Mouse (Mus musculus) mouse trophoblast stem cell (cell line): ENCODE data around the gene Pla2g3.

Source experiments
- in situ Hi-C, 2 experiments: fragments of 300-500 bp; cut with MseI, MboI; formaldehyde crosslinking; loops; 2 replicates in 1 of 2; 3 replicates in 1 of 2; pipeline ENCODE4 v1.15.1; 2025

The Pla2g3 gene

DNA sequence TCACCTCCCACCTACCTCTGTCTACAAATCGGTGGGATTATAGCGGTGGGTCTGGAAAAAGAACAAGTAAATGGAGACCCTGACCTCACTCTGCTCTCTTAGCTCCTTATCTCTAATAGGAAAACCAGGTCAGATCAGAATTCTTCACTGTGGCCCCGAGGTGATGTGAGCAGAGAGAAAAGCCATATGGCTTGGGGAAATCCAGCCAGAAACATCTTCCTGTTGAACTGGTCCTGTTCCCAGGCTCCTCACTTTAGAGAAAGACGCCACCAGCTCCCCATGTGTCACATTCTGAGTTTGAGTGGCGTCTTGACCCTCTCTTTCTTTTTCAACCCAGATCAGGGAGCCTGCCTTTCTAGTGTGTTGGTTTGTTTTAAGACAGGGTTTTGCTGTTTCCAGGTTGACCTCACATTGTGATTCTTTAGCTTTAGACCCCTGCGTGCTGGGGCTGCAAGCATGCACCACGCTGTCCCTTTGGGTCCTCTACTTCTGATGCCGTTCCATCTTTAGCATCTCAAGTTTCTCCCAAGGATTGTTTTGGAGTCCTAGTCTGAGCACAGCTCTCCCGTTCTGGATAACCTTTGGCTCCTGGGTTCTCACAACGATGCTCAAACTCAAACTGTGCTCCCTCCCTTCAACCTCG is 31.8 kb downstream of the Pla2g3 start:
- in situ Hi-C loops, result no loop called here

DNA sequence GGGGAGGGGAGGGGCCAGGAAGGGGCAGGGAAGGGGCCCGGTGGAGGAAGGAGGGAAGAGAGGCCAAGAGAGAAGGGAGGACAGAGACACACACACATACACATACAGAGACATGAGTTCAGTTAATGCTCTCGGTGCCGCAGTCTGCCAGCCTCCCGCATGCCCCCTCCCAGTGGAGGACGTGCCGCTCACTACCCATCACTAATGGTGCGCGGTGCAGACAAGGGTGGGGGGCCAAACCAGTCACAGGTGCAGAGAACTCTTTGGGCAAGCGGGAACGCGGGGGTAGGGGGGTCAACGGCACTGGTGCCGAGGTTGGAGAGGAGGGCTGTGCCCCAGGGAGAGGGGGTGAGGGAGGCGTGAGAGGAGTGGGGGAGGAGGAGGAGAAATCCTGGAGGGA is 32.8 kb downstream of the Pla2g3 start:
- in situ Hi-C loops, result no loop called here

DNA sequence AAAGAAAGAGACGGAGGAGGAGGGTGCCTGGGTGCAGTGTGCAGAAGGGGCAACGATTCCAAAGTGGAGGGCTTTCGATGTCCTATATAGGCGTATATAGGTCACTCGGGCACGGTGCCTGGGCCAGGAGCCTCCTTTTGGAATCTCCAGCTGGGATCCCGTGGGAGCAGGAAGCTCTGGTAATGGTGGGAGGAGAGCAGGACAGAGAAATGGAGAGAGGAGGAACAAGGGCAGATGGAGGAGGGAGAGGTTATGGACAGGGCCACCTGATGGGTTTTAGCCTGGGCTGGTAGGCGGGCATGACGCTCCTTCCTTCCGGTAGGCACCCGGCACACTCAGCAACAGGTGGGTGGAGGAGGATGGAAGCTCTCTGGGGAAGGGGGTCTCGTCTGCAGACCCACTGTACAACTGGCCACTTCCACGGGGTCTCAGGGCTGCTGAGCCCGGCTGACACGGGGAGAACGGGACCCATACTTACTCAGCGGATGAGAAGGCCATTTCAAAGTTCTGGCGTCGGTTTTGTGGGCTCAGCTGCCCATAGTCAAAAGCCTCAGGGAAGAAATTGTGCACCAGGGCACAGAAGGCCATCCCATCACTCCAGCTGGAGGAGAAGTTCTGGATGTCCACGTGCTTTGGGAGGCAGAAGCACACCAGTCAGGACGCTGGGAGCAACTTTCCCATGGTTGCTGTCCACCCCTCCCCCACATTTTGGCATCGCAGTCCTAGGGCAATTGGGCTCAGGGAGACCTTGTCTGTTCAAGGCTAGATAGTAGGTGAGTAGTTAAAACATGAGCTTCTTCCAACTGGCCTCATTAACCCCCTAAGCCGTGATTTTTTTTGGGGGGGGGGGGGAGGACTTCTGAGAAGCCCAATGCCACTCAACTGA is 33.5 kb downstream of the Pla2g3 start:
- in situ Hi-C loops, result no loop called here

DNA sequence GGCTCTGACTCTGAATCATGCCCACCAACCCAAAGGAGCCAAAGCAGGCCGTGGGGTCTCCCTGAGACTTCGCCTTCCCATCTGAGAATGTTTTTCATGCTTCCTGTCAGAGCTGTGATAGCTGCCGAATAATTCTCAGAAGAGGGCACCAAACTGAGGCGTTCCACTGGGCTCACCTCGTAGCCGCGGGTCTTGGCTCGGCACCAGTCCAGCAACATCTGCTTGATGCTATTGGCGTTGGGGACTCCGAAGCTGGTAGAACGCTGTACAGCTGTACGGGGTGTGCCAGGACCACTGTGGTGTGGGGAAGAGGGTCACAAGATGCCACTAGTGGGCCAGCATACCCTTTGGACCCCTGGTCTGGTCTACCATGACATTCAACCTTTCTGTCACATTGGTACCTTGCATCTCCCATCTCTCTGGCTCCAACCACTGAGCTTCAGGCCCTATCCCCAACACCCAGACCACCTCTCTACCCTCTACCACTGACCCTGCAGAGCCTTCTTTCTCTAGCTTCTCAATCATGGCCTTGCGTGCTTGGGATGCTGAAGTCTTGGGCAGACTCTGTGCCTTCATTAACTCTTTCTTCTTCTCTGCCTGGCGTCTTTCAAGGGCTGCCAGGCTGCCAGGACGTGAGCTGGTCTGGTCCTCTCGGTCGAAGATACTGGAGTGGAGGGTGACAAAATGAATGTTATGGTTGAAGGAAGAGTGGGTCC is 34.4 kb downstream of the Pla2g3 start:
- in situ Hi-C loops, result no loop called here

DNA sequence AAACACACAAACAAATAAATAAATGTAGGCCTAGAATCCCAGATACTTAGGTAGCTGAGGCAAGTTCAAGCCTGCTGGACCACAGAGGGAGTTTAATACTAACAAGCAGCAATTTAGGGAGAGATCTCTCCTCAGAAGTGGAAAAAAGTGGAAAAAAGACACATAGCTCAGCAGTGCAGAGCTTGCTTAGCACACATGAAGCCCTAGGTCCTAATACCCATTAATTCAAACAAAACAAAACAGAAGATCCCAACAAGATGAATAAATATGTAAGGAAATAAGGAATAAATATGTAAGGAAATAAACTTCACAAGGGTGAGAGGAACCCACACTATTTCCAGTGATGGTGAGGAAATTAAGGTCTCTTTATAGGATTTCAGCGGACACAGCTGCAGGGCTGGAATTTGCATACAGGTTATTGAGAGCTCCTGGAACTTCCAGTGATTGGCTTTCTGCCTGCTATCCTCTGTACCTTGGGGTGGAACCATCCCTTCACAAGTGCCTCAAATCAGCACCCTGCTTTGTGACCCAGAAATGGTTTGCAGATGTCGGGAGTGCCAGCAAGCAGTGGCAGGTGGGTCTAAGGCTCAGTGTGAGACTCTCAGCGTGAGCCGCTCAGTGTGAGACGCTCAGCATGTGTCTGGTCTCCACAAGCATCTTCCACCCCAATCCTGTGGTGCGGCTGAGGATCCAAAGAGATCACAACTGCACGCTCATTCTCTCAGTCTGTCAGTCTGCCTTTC is 35.9 kb downstream of the Pla2g3 start:
- in situ Hi-C loops, result no loop called here

DNA sequence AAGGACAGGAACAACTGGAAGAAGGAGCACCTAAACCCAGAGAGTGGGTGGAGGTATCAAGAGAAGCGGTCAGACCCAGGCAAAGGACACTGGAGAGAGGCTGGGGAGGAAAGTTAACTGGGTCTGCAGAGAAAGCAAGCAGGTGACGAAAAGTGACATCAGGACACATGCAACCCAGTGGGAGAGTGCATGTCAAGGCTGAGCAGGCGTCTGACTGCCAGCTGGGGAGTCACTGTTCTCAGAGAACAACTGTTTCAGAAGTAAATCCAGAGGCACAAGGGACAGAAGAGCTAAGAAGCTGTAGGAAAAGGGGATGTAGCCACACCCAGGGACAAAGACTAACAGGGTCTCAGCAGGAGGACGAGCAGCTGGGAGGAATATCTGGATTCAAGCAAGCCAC is 37.5 kb downstream of the Pla2g3 start:
- in situ Hi-C loops, result no loop called here

DNA sequence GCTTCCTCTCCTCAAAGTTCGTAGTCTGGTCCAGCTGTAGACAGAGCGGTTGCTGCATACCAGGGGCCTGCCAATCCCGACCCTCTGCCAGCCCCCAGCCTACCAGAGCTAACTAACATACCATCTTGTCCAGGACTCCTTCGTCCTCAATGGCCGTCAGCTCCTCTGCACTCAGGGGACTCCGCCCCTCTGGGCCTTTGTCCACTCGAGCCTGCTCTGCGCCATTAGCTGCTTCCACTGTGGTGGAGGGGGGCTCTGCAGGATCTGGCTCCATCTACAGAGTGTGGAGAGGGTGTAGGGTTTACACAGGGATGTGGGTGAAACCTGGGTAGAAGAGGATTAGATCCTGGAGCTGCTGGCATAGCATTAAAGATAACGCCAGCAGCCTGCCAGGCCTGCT is 38.1 kb downstream of the Pla2g3 start:
- in situ Hi-C loops, result no loop called here

DNA sequence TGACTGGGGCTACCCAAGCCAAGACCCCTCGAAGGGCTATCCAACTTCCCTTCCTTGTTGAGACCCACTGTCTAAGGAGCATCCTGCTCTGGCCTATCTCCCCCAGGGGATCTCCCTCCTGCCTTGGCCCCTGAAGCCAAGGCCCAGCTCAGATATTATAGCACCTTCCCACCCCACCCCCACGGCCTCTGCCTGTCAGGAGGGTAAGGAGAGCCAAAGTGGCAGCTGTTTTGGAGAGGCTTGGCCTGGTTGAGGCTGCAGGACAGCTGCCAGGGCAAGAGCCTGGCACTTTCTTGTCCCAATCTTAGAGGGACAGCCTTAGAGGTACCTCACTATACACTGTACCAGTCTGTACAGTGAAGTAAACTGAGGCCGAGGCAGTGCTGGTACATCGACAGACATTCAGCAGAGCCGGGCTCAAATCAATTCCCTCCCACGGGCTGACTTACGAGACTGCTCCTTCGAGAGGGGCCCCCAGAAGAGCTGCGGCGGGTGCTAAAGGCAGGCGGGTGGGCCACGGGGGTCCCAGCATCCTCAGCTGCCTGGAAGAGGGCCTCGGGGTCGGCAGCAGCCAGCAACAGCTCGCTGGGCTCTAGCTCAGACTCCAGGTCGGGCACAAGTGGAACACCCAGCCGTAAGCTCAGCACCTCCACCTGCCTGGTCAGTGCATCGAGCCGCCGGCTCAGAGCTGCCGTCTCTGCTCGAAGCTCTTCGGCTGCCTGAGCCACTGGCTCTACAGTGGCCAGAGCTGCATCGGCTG is 39.1 kb downstream of the Pla2g3 start:
- in situ Hi-C loops, result no loop called here

DNA sequence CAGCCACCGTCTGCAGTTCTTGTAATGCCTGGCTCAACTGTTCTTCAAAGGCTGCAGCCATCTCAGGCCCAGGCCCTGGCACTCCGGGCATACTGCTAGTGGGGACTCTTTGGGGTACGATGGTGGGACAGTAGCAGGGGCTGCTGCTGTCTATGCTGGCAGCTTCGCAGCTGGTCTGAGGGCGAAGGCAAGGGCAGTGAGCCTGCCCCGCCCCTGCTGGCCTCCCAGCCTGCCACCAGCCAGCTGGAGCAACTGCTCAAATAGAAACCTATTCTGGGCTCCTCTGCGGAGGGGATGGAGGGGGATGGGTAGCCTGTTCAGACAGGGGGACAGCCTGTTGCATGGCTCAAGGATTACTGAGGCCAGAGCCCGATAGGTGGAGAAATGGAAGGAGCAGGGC is 39.7 kb downstream of the Pla2g3 start:
- in situ Hi-C loops, result no loop called here

DNA sequence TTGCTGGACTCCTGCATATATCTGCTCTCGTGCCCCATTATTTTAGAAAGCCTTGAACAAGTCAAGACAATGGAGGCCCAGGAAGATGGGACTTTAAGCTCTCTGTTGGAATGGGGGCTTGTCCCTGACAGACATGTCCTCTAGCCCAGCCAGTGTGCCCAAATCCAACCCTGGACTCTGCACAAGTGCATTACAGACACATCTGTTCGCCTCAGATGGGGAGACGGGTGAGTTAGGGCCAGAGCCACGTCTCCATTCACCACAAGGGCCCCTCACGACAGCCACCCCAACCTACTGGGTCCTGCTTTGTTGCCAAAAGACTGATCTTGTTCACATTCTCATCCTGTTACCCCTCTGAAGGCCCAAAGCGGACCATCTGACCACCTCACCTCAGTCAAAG is 40.1 kb downstream of the Pla2g3 start:
- in situ Hi-C loops, result no loop called here

DNA sequence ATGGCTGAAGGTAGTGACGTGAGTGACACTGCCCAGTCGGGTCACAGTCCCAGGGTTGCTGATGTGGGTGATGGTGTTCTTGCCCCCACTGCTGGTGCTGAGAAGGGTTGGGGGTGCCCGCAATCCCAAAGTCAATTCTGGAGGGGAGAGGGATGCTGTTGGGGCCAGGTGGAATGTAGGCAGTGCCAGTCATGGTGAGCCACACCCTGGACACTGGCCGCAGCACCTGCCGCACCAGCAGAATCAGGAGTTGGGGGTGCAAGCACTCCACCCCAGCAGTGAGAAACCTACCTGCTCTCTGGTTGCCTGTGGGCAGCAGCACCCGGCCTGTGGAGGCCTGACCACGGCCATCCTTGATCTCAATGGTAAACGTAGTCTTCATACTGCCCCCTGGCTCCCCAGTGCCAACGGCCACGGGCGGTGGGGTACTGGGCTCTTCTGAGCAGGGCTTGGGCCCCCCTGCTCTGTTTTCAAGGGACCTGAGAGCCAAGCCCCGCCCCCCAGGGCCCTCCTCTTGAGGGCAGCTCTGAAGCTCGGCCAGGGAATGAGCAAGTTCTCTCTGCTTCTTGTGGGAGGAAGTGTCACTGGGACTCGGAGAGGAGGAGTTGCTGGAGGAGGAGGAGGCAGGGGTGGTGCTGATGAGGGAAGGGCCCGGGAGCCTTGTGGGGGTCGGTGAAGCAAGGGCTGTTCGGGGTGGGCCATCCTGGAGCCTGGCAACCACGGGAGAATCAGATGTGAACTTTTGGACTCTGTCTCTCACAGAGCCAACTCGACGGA is 41.6 kb downstream of the Pla2g3 start:
- in situ Hi-C loops, result no loop called here

DNA sequence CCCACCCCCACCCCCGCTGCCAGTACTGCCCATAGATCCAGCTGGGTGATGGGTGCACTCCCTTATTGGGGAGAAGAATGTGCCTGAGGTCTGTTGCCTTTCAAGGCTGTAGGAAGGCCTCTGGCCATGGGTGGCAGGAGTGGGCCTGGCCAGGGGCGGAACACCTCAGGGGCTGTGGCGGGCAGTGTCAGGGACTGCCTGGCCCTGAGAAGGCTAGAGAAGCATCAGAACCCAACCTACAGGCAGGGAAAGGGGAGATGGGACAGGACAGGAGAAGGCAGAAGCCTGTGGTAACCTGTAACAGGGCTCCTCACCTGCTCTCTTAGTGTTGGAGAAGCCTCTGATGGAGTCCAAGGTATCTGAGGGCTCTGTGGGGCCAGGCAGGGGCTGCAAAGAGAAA is 42.6 kb downstream of the Pla2g3 start:
- in situ Hi-C loops, result no loop called here

DNA sequence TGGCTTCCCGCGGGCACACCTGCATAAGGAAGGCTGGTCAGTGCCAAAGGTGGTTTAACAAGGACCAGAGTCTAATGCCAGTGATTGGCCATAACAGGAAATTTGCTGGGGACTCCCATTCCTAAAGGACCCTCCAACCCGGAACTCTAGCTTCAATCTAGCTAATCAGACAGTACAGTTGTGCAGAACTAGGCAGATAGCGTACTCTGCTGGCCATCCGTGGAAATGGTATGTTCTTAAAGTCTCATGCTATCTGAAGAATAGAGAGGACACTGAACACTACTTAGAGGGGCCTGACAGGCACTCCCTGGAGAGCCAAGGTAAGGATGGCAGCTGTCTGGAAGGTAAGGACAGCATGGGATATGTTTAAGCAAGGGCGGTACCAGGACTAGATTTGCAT is 43.5 kb downstream of the Pla2g3 start:
- in situ Hi-C loops, result no loop called here

DNA sequence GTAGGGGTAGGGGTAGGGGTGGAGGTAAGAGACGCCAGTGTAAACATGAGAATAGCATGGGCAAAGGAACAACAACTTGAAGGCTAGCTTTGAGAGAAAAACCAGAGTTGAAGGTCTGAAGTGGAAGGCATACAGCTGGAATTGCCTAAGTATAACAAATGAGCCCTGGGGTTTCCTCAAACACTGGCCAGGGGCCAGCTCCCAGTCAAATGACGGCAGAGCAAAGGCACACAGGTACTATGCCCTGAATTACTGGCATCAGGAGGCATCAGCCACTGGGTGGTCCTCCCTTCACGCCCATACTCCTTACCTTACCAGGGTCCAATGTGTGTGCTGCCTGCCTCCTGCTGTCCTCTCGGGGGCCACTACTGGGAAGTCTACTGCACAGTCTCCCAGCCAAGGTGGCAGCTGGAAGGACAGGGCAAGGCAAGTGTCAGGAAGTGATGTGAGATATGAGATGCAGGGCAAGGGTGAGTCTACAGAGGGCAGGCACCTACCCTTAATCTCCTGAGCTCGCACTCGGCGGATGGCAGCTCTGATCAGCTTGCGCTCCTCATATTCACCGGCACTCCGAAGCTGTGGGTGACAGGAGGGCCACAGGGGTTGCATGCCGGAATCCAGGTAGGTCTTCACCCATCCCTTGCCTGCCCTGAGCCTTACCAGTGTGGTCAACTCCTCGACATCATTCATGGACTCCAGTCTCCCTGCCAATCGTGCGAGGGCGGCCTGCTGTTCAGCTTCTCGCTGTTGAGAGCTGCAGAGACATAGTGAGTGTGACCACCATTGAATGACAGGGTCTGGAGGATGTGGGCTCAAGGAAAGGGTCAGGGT is 44.2 kb downstream of the Pla2g3 start:
- in situ Hi-C loops, result no loop called here

DNA sequence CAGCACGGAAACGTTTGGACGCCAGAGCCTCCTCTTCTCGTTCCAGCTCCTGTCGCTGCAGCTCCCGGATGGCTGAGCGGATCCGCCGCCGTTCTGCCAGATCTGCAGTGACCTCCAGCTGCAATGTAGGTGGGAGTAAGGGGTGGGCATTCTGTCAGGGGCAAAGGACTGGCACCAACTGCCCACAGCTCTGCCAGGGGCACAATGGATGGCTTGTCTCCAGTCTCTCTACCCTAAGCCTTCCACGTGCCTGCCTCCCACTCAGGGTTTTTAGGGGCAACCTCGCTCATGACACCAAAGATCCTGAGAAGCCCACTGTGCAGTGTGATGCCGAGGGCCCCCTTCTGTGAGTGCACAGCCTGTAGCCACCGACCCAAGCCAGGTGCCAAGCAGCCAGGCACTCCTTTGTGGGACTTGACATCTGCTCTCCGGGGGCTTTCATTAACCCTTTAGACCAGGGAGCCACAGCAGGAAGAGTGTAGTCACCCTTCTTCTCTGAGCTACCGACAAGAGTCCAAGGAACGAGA is 45.4 kb downstream of the Pla2g3 start:
- in situ Hi-C loops, result no loop called here

DNA sequence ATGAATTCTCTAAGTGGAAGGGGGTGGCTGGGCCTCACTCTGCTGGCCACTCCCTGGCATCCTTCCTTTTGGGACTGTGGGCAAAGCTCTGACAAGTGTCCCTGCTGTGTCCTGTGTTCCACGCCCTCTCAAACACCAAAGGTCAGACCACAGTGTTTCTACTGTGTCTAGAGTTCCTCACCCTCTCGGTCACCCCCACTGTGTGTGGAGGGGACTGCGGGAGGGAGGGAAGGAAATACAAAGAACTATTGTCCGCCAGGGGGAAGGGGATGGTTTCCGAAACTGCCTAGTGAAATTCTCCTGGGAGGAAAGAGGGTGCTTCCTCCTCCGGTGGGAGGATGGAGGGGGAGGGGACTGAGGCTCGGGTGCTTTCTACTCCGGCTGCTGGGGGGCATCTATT is 46.9 kb downstream of the Pla2g3 start:
- in situ Hi-C loops, result no loop called here

DNA sequence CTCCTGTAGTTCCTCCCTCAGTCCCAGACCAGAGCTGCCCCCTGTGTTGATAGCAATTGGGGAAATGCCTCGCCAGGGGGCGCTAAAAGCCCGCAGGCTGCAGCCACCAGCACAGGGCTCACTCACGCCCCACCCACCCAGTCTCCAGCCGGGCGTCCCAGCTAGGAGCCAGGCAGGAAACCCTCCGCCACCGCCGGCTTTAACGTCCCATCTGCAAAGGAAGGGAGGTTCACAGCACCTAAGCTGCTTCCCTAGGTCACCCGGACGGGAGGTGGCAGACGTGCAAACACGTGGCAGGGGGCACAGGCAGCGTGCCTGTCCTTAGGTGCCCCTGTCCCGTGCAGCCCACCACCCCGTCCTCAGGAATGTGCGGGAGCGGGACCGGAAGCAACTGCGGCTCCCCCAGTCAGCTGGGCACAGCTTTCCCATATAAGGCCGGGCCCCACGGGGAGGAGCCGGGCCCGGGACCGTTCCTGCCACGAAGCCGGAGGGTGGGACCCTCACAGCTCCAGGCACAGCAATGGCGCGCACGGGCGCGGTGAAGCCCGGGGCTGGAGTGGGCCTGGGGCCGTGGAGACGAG is 47.4 kb downstream of the Pla2g3 start:
- in situ Hi-C loops, result no loop called here

DNA sequence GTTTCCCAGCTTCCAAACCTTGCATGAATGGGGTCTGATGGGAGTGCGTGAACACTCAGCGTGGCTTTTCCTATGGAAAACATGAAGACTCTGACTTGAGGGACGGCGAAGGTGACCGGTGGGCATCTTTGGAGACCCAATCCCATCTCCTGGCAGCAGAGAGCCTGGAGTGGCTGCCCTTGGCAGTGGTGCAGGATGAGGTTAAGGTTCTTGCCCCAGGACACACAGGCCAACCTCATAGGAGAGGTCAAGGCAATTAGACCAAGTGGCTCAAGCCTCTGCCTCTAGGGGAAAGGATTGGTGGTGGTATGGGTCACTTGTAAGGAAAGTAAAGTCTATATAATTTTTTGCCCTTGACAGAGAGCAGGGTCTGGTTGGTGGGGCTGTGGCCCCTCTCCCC is 48.0 kb downstream of the Pla2g3 start:
- in situ Hi-C loops, result no loop called here

DNA sequence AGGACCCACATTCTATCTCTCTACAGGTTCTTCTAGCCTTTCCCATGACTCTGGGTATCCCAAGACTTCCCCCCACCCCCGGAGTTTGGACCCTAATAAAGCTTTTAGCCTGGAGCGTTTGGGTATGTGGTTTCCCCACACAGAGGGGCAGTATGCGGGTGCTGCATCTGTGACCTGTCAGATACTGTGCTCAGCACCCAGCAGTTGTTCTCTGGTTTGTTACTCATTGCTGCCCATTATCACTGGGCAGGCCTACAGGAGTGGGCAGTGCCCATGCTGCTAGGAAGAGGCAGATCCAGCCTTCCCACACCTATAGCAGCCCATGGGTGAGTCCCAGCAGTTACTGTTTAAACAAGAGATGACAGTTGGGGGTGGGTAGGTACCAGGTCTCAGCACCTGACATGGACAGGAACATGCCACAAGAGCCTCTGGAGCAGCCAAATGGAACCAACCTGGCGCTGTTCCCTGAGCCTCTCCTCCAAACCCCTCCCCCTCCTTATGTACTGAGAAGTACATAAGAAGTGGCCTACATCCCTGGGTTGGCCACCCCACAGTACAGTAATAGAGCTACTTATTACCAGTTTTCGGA is 48.8 kb downstream of the Pla2g3 start:
- in situ Hi-C loops, result no loop called here
